Mouse (Mus musculus): Measurements from ENCODE around the gene Gart.

DNA sequence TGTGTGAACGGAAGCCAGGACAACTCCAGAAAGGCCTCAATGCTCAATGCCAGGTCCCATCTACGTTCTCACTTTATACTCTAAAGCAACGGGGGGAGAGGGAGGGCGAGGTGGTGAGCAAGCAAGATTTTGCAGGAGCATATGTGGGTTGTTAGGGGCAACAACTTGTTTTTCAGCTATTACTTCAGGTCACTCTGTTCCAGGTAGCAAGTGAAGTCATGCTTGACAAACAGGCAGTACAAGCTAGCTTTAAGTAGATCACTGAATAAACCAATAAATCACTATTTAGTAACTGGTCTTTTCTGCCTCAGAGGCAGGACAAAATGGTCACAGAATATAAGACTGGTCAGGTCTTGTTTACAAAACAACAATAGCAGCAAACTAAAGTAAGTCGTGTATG lies 61.1 kb downstream of the Gart start:
- no peak for TF ChIP-seq POLR2A (IDR thresholded peaks at IDR 0.05; ENCODE audit: low read depth, low read length)
- no peak for TF ChIP-seq CTCF (IDR thresholded peaks at IDR 0.05; ENCODE audit: extremely low read depth, insufficient read depth, insufficient read length, insufficient replicate concordance)
